Mouse (Mus musculus) megakaryocyte, adult 5-6 weeks (primary cell): ENCODE measurements around the gene Naip6. TPM values are rescaled to one million over a fixed set of nuclear protein-coding genes. Genes with fewer than 3 reads are reported as not detected.
"Not testable (repeated sequence)": the region's sequence is repeated elsewhere in the genome, so short reads cannot be mapped to it uniquely, and the experiment has no call there.

Experiments used
- ATAC-seq: 2 replicates; pipeline ENCODE4 v1.8.0; 2016; ENCODE audit warnings: mild to moderate bottlenecking, inconsistent platforms; ENCODE audit not compliant: poor library complexity, severe bottlenecking
- total RNA-seq, 2 experiments: library from RNA; stranded (forward) in 1 of 2; stranded (reverse) in 1 of 2; fragments of 153-499, 151-499 nt in 1 of 2; fragments of 221-1000, 200-1000 nt in 1 of 2; gene quantifications; 2 replicates each; pipeline versions ENCODE4 v1.2.3 to v1.2.4; 2015 to 2017

The Naip6 gene
- total RNA-seq (2015): 48.3 and 51.1 TPM in 2 replicates
- 31.5 and 34.7 TPM in 2 replicates for total RNA-seq (2017)

- peak; percentile 98 for ATAC-seq
Measured at GRCm38 (mm10) chr13:100317256-100317893, at the start of gene Naip6. Gene Naip6 (minus strand): TSS chr13:100317674.

GRCm38 (mm10) chr13:100352315-100352714 lies 34.8 kb upstream of the Naip6 start:
- ATAC-seq: not testable (repeated sequence)

GRCm38 (mm10) chr13:100349510-100350173 lies 32.2 kb upstream of the Naip6 start:
- ATAC-seq: not testable (repeated sequence)

- no peak for ATAC-seq
Measured at GRCm38 (mm10) chr13:100341822-100342221, 24.3 kb upstream of the Naip6 start.

GRCm38 (mm10) chr13:100331728-100332127 lies 14.3 kb upstream of the Naip6 start:
- not testable (repeated sequence) for ATAC-seq

GRCm38 (mm10) chr13:100328899-100329298 lies 11.4 kb upstream of the Naip6 start:
- ATAC-seq: not testable (repeated sequence)

- ATAC-seq: not testable (repeated sequence)
Measured at GRCm38 (mm10) chr13:100328029-100328428, 10.6 kb upstream of the Naip6 start.

GRCm38 (mm10) chr13:100322266-100322837 lies 4.9 kb upstream of the Naip6 start:
- ATAC-seq: not testable (repeated sequence)

- ATAC-seq: no peak
Measured at GRCm38 (mm10) chr13:100284611-100285010, 32.9 kb downstream of the Naip6 start.

GRCm38 (mm10) chr13:100271474-100272132 lies 45.9 kb downstream of the Naip6 start:
- ATAC-seq: not testable (repeated sequence)

GRCm38 (mm10) chr13:100256996-100257395 lies 60.5 kb downstream of the Naip6 start:
- ATAC-seq: not testable (repeated sequence)

GRCm38 (mm10) chr13:100255925-100256324 lies 61.5 kb downstream of the Naip6 start:
- not testable (repeated sequence) for ATAC-seq

GRCm38 (mm10) chr13:100251897-100252296 lies 65.6 kb downstream of the Naip6 start:
- ATAC-seq: not testable (repeated sequence)

- peak; percentile 97 for ATAC-seq
Measured at GRCm38 (mm10) chr13:100246896-100247519, 70.5 kb downstream of the Naip6 start.

GRCm38 (mm10) chr13:100246223-100246622 lies 71.3 kb downstream of the Naip6 start, which contains the start of gene Naip5:
Gene Naip5 (minus strand): TSS chr13:100246323.
- not testable (repeated sequence) for ATAC-seq

- no peak for ATAC-seq
Measured at GRCm38 (mm10) chr13:100243702-100244101, 73.8 kb downstream of the Naip6 start.

Other genes starting within 250 kb of the Naip6 start
- gene Bdp1, start 213.6 kb downstream of the Naip6 start, total RNA-seq (2015): 30.6 and 34.8 TPM in 2 replicates
- gene Bdp1, start 213.6 kb downstream of the Naip6 start, total RNA-seq (2017): 46.1 and 51.8 TPM in 2 replicates
- gene Serf1, start 209.7 kb downstream of the Naip6 start, total RNA-seq (2015): 4.1 and 7.5 TPM in 2 replicates
- gene Serf1, start 209.7 kb downstream of the Naip6 start, total RNA-seq (2017): 4.2 and 4.9 TPM in 2 replicates
- gene Smn1, start 192.8 kb downstream of the Naip6 start, total RNA-seq (2015): 54.1 and 59.9 TPM in 2 replicates
- gene Smn1, start 192.8 kb downstream of the Naip6 start, total RNA-seq (2017): 31.2 and 44.4 TPM in 2 replicates
- 65.0 and 67.0 TPM in 2 replicates for gene Naip2, start 115.6 kb downstream of the Naip6 start, total RNA-seq (2015)
- gene Naip2, start 115.6 kb downstream of the Naip6 start, total RNA-seq (2017): 88.7 and 94.5 TPM in 2 replicates
- 37.1 and 37.2 TPM in 2 replicates for gene Naip5, start 71.4 kb downstream of the Naip6 start, total RNA-seq (2015)
- 42.8 and 45.3 TPM in 2 replicates for gene Naip5, start 71.4 kb downstream of the Naip6 start, total RNA-seq (2017)
- 0.23 and 1.8 TPM in 2 replicates for gene Naip1, start 135.2 kb upstream of the Naip6 start, total RNA-seq (2015)
- 1.5 and 2.3 TPM in 2 replicates for gene Naip1, start 135.2 kb upstream of the Naip6 start, total RNA-seq (2017)
- gene Gtf2h2, start 174.9 kb upstream of the Naip6 start, total RNA-seq (2015): 36.7 and 48.1 TPM in 2 replicates
- 43.0 and 43.7 TPM in 2 replicates for gene Gtf2h2, start 174.9 kb upstream of the Naip6 start, total RNA-seq (2017)
- not detected in 2 replicates for gene Ocln, start 235.0 kb upstream of the Naip6 start, total RNA-seq (2015)
- not detected in 2 replicates for gene Ocln, start 235.0 kb upstream of the Naip6 start, total RNA-seq (2017)